Comparison of ENCODE assay signal across 14 mouse cellular contexts in the genomic region with DNA sequence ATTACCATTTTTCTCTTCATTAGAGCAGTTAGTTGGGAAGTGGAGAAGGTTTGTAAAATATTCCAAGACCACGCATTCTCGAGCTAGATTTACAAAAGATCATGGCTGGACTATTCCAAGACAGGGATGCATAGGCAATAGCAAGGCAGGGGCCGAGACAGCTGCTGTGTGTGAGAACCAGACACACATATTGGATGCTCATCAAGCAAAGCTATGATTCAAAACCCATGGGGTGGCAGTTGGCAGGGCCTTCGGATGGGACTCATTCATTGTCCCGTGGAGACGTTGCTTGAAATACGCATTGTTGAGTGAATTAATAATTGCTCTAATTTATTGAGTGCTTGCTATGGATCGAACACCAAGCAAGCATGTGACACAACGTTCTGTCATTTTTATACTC.
"Had no signal": no experiment of that assay in that cellular context is flagged by ENCODE, and none has a peak within 500 bp of the region (broad histone marks: within the 10 kb centered on the region; RNA-seq: fewer than 3 reads in every experiment).

No protein-coding gene starts in this region.

- H3K9me3 ChIP-seq: limb, embryonic 15.5 days; liver, embryonic 12.5 days; midbrain, embryonic 12.5 days; neural tube, embryonic 13.5 days had no signal

- H3K4me1 ChIP-seq: midbrain, embryonic 12.5 days had no signal

- H3K4me3 ChIP-seq: layer of hippocampus, adult 2 months; left cerebral cortex, adult 2 months; limb, embryonic 15.5 days; liver, embryonic 12.5 days; midbrain, embryonic 12.5 days; neural tube, embryonic 13.5 days had no signal

- H3K4me2 ChIP-seq: limb, embryonic 15.5 days; liver, embryonic 12.5 days; lung, embryonic 14.5 days; midbrain, embryonic 12.5 days; neural tube, embryonic 13.5 days had no signal

- H3K9ac ChIP-seq: limb, embryonic 15.5 days; liver, embryonic 12.5 days; lung, embryonic 14.5 days; midbrain, embryonic 12.5 days; neural tube, embryonic 13.5 days had no signal

- ATAC-seq: liver, embryonic 12.5 days; midbrain, embryonic 16.5 days had no signal

- H3K27me3 ChIP-seq: limb, embryonic 15.5 days; liver, embryonic 12.5 days; midbrain, embryonic 12.5 days had no signal

- H3K36me3 ChIP-seq: limb, embryonic 15.5 days; liver, embryonic 12.5 days; midbrain, embryonic 12.5 days; neural tube, embryonic 13.5 days had no signal

- DNase-seq: kidney, postnatal 36 days; lung, embryonic 14.5 days; lung, postnatal 10 days; lung, postnatal 4 days; right cerebral cortex, adult 18-20 months; right cerebral cortex, postnatal 25 days; thymus, postnatal 36 days had no signal

- H3K27ac ChIP-seq: layer of hippocampus, adult 2 months; left cerebral cortex, adult 2 months; limb, embryonic 15.5 days; liver, embryonic 12.5 days; midbrain, embryonic 12.5 days; neural tube, embryonic 13.5 days had no signal
